Mouse (Mus musculus) gastrocnemius, adult 8-10 months (tissue): Measurements from ENCODE around the gene Chgb. TPM values are rescaled to one million over a fixed set of nuclear protein-coding genes. Genes with fewer than 3 reads are reported as not detected.

Source experiments
- DNase-seq, 2 experiments: peaks; one replicate each; pipeline ENCODE4 v3.0.0; 2022; ENCODE audit warnings: low spot score in 2 of 2
- total RNA-seq, 4 experiments: library from RNA; stranded (reverse); gene quantifications; 2 replicates each; pipeline ENCODE4 v1.2.4; 2022

Gene Chgb
- total RNA-seq = under 1 TPM in 3 of 4 experiments, not detected in 1; 0.20 to 0.44 (median 0.27) TPM

GRCm38 (mm10) chr2:132780978-132781377, at the start of gene Chgb:
Gene Chgb, plus strand, starts transcription at chr2:132781278.
- no peak for DNase-seq

DNA sequence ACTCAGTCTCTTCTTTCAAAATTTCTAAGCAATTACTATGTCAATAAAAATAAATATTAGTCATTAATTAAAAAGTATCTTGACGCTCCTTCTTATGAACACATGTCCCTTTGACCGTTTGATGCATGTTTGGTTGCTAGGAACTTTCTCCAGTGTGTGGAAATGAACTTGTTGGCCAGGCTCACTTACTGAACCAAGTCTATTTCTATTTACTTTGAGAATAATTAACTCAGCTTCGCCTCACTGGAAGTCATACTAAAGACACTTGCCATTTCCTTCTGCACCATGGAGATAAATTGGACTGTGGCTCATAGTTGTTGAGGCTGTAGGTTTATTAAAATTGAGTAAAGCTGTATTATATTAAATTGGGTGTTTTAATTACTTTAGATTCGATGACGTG, 48.1 kb upstream of the Chgb start:
- DNase-seq = no peak

- DNase-seq = no peak
Observed at GRCm38 (mm10) chr2:132733603-132734573, 47.2 kb upstream of the Chgb start.

DNA sequence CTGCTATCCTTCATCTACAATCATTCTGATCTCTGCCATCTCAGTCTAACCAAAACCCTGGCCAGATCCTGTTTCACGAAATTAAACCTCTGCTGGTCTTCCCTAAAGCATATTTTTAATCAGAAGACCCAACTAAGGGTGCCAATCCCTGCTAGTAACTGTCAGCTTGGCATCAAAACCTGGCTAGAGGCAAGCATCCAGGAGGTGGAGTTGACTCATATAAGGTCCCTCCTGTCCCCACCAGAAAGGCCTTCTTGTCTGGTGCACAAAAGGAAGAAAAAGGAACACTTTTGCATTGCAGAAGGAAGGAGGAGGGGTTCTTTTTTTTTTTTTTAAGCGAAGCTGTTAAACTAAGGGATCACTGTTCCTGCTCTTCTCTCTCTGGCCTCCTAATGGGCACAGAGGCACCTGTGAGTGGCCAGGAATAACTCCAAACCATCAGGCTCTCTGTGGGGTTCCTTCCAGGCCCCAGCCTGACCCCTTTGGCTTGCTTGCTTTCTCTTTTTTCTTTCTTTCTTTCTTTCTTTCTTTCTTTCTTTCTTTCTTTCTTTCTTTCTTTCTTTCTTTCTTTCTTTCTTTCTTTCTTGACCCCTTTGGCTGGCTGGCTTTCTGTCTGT, 42.2 kb upstream of the Chgb start:
- DNase-seq = no peak

GRCm38 (mm10) chr2:132741862-132742347, 39.2 kb upstream of the Chgb start:
- no peak for DNase-seq

DNA sequence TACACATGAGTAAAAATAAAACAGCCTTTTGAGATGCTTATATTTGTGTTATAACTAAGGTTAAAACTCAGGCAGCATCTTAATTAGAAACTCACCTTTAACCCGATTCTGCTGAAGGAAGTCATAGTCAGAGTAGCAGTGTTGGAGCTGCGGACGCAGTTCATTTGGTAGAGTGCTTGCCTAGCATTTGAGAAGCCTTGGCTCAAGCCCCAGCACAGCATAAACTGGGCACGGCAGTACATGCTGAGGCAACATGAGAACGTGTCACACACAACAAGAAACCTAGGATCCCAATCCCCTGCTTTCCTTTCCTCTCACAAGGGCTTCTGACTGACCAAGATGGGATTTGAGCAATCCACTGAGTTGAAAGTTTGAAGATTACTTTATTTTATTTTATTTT, 36.2 kb upstream of the Chgb start:
- peak; percentile 51 to 71 for DNase-seq

GRCm38 (mm10) chr2:132746108-132746507, 35.0 kb upstream of the Chgb start:
- DNase-seq = no peak

- DNase-seq = no peak
Observed at GRCm38 (mm10) chr2:132750726-132751125, 30.4 kb upstream of the Chgb start.

GRCm38 (mm10) chr2:132751141-132752066, 29.7 kb upstream of the Chgb start:
- no peak for DNase-seq

DNA sequence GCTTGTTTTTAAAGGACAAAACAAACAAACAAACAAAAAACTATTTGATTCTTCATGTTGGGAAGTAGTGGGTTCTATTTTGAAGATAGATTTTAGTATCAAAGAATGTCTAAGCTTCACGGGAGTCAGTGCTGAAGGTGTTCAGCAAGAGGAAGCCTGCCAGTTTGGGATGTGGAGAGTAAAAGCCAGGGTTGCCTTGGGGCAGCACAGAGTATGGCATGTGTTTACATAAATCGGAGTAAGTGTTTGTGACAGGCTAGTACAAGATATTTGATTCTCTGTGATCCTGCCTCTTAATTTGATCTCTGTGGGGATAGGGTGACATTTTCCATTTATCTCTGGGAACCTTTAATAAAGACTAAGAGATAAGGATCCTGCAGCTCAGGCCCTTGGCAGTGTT, 28.7 kb upstream of the Chgb start:
- DNase-seq = no peak

- no peak for DNase-seq
Observed at GRCm38 (mm10) chr2:132753137-132753536, 27.9 kb upstream of the Chgb start.

GRCm38 (mm10) chr2:132757911-132758310, 23.2 kb upstream of the Chgb start:
- no peak for DNase-seq

GRCm38 (mm10) chr2:132770822-132771221, 10.3 kb upstream of the Chgb start:
- no peak for DNase-seq

GRCm38 (mm10) chr2:132781439-132782068, 476 bp downstream of the Chgb start:
- DNase-seq = peak; percentile 49 to 66

GRCm38 (mm10) chr2:132784039-132784438, 3.0 kb downstream of the Chgb start:
- DNase-seq = no peak

DNA sequence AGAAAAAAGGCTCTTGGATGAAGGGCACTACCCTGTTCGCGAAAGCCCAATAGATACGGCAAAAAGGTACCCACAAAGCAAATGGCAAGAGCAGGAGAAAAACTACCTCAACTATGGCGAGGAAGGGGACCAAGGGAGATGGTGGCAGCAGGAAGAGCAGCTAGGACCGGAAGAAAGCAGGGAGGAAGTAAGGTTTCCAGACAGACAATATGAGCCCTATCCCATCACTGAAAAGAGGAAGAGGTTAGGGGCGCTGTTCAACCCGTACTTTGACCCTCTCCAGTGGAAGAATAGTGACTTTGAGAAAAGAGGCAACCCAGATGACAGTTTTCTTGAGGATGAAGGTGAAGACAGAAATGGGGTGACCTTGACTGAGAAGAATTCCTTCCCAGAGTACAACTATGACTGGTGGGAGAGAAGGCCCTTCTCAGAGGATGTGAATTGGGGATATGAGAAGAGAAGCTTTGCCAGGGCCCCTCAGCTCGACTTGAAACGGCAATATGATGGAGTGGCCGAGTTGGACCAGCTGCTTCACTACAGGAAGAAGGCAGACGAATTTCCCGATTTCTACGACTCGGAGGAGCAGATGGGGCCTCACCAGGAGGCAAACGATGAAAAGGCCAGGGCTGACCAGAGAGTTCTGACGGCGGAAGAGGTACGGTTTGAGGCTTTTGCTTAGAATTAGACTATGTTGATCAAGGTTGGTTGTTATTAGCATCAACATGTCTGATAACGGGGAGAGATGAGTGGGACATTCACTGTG, 12.5 kb downstream of the Chgb start:
- no peak for DNase-seq

DNA sequence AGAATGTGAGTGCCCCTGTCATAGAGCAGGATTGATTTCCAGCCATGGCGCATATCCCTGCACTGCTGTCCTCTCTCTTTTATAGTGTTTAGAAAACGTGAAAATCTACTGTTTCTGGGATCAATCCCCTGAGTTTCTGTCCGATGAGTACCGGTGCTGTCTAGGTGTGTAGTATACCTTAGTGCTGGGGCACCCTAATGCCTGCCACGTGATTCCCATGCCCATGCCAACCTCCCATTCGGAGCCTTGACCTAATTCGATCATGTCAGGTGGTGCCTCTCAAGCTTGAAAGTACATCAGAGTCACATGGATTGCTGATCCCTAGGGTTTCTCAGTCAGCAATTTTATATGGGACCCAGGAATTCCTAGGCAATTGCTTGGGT, 13.1 kb downstream of the Chgb start:
- DNase-seq = no peak

GRCm38 (mm10) chr2:132802976-132803375, 21.9 kb downstream of the Chgb start:
- no peak for DNase-seq

- DNase-seq = peak; percentile 79 to 84
Observed at GRCm38 (mm10) chr2:132815608-132816314, 34.7 kb downstream of the Chgb start, which contains the start of the genes Trmt6 and Mcm8. Gene Trmt6, minus strand, starts transcription at chr2:132816055. Gene Mcm8, plus strand, starts transcription at chr2:132816141.
